Mouse (Mus musculus): ENCODE measurements at regions not wholly inside any gene's neighbourhood (a gene's known extent, or its start where the extent isn't known, plus 50 kb on each side); places are given as distances from the start of the nearest gene placed in this dataset.

GRCm38 (mm10) chr12:106963762-106964161 lies 524.7 kb upstream of the 3110018I06Rik start:
- no peak for TF ChIP-seq ZMIZ1 (IDR thresholded peaks at IDR 0.05; ENCODE audit: low read depth, low read length)
- TF ChIP-seq POLR2A (IDR thresholded peaks at IDR 0.05; ENCODE audit: control insufficient read depth in 1 of 2, insufficient read depth in 1 of 2, low read depth in 1 of 2, low read length in 2 of 2, poor library complexity in 1 of 2): no peak
- TF ChIP-seq RAD21 (IDR thresholded peaks at IDR 0.05; ENCODE audit: low read depth, low read length): peak; percentile 24
- TF ChIP-seq CTCF (IDR thresholded peaks at IDR 0.05 in 2 of 3, conservative IDR thresholded peaks at IDR 0.05 in 1 of 3; ENCODE audit: control insufficient read depth in 1 of 3, insufficient read depth in 1 of 3, low read depth in 2 of 3, low read length in 3 of 3, poor library complexity in 1 of 3, severe bottlenecking in 1 of 3): peak; percentile 27 to 46 (median 40); a peak in 5 of 6 replicates
- TF ChIP-seq EP300 (IDR thresholded peaks at IDR 0.05; ENCODE audit: low read depth in 1 of 2, low read length in 2 of 2): no peak
